Mouse (Mus musculus): ENCODE measurements at regions not wholly inside any gene's neighbourhood (a gene's known extent, or its start where the extent isn't known, plus 50 kb on each side); places are given as distances from the start of the nearest gene placed in this dataset.
"Not testable (repeated sequence)": the region's sequence is repeated elsewhere in the genome, so short reads cannot be mapped to it uniquely, and the experiment has no call there.

DNA sequence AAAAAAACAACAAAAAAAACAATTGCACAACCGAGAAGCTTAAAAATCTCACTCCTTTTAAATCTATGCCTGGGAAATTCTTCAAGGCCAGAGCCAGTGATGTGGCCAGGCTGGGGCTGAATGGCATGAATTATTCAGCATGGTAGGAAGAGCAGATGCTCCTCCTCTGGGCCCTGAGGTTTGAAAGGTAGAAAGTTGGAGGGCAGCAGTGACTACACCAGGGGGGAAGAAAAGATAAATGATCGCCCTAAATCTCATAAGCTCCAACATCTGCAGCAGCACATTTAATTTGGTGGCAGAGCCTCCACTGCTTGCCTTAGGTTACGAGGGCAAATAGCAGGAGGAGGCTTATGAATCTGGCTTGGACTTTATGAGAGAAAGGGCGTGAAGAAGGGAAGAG lies 455.1 kb downstream of the Cbln4 start:
- Histone ChIP-seq H3K9me3 (ENCODE audit: low read length) (0 out of 2 replicates have a peak, but pooled peaks cover 3% of the 10 kb centered on the region), H3K4me3 (replicated peaks; ENCODE audit: low read length) (no peak overlapping the region), H3K27me3 (ENCODE audit: insufficient read depth, low read length) (no peaks in the 10 kb centered on the region), H3K36me3 (ENCODE audit: insufficient read depth, low read length) (no peaks in the 10 kb centered on the region), H3K4me1 (replicated peaks; ENCODE audit: low read depth, low read length) (no peaks in the 10 kb centered on the region)
- TF ChIP-seq NANOG (IDR thresholded peaks at IDR 0.05; ENCODE audit: borderline replicate concordance, low read length): no peak
- TF ChIP-seq POU5F1 (IDR thresholded peaks at IDR 0.05; ENCODE audit: borderline replicate concordance, low read length): no peak

GRCm38 (mm10) chr2:171587635-171588034 lies 455.6 kb downstream of the Cbln4 start:
- Histone ChIP-seq H3K4me3 (replicated peaks; ENCODE audit: low read length) (no peak overlapping the region), H3K4me1 (replicated peaks; ENCODE audit: low read depth, low read length) (no peaks in the 10 kb centered on the region), H3K27me3 (ENCODE audit: insufficient read depth, low read length) (no peaks in the 10 kb centered on the region), H3K9me3 (ENCODE audit: low read length) (0 out of 2 replicates have a peak, but pooled peaks cover 3% of the 10 kb centered on the region), H3K36me3 (ENCODE audit: insufficient read depth, low read length) (no peaks in the 10 kb centered on the region)
- TF ChIP-seq NANOG (IDR thresholded peaks at IDR 0.05; ENCODE audit: borderline replicate concordance, low read length): no peak
- no peak for TF ChIP-seq CTCF (conservative IDR thresholded peaks at IDR 0.05; ENCODE audit: low read length)
- no peak for TF ChIP-seq POU5F1 (IDR thresholded peaks at IDR 0.05; ENCODE audit: borderline replicate concordance, low read length)

DNA sequence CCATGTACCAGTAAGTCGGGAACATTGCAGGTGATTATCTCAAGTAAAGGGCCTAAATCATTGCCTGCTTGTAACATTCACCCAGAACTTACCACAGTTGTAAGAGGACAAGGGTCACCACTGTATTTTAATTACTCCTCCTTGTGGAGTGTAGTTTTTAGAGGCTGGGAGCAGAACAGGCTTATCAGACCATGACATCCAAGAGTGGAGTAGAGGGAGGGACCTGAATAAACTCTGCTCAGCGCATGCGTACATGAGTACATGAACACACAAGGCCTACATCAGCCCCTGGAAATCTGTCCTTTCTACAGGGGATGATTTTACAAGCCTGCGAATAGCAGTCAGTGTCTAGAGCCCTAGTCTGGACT lies 456.4 kb downstream of the Cbln4 start:
- TF ChIP-seq POU5F1 (IDR thresholded peaks at IDR 0.05; ENCODE audit: borderline replicate concordance, low read length) (no peak), CTCF (conservative IDR thresholded peaks at IDR 0.05; ENCODE audit: low read length) (no peak), NANOG (IDR thresholded peaks at IDR 0.05; ENCODE audit: borderline replicate concordance, low read length) (no peak)
- no peaks in the 10 kb centered on the region for H3K27me3 ChIP-seq (ENCODE audit: insufficient read depth, low read length)
- H3K36me3 ChIP-seq (ENCODE audit: insufficient read depth, low read length): no peaks in the 10 kb centered on the region

GRCm38 (mm10) chr2:171586217-171586852 lies 456.9 kb downstream of the Cbln4 start:
- 0 out of 2 replicates have a peak, but pooled peaks cover 3% of the 10 kb centered on the region for H3K9me3 ChIP-seq (ENCODE audit: low read length)
- H3K36me3 ChIP-seq (ENCODE audit: insufficient read depth, low read length): no peaks in the 10 kb centered on the region
- H3K4me1 ChIP-seq (replicated peaks; ENCODE audit: low read depth, low read length): no peaks in the 10 kb centered on the region
- H3K27me3 ChIP-seq (ENCODE audit: insufficient read depth, low read length): no peaks in the 10 kb centered on the region
- TF ChIP-seq NANOG (IDR thresholded peaks at IDR 0.05; ENCODE audit: borderline replicate concordance, low read length): no peak
- TF ChIP-seq POU5F1 (IDR thresholded peaks at IDR 0.05; ENCODE audit: borderline replicate concordance, low read length): no peak
- no peak for TF ChIP-seq CTCF (conservative IDR thresholded peaks at IDR 0.05; ENCODE audit: low read length)
- no peak overlapping the region for H3K4me3 ChIP-seq (replicated peaks; ENCODE audit: low read length)

More for the DNA sequence above, 456.4 kb downstream of the Cbln4 start:
- no peaks in the 10 kb centered on the region for H3K4me1 ChIP-seq (replicated peaks; ENCODE audit: low read depth, low read length)
- 0 out of 2 replicates have a peak, but pooled peaks cover 3% of the 10 kb centered on the region for H3K9me3 ChIP-seq (ENCODE audit: low read length)
- H3K4me3 ChIP-seq (replicated peaks; ENCODE audit: low read length): no peak overlapping the region

- no peaks in the 10 kb centered on the region; the same call in 1 of the 2 replicates for H3K27me3 ChIP-seq (ENCODE audit: insufficient read depth, low read length)
- no peak overlapping the region for H3K4me3 ChIP-seq (replicated peaks; ENCODE audit: low read length)
- peaks cover 21% of the 10 kb centered on the region for H3K4me1 ChIP-seq (replicated peaks; ENCODE audit: low read depth, low read length)
- TF ChIP-seq CTCF (conservative IDR thresholded peaks at IDR 0.05; ENCODE audit: low read length) (no peak), POU5F1 (IDR thresholded peaks at IDR 0.05; ENCODE audit: borderline replicate concordance, low read length) (peak; percentile 14; the same call in 1 of the 2 replicates), NANOG (IDR thresholded peaks at IDR 0.05; ENCODE audit: borderline replicate concordance, low read length) (peak; percentile 96)
- no peaks in the 10 kb centered on the region for H3K36me3 ChIP-seq (ENCODE audit: insufficient read depth, low read length)
- H3K9me3 ChIP-seq (ENCODE audit: low read length): peaks cover 8% of the 10 kb centered on the region
These were observed 468.9 kb downstream of the Cbln4 start for GRCm38 (mm10) chr2:171574360-171574759.

DNA sequence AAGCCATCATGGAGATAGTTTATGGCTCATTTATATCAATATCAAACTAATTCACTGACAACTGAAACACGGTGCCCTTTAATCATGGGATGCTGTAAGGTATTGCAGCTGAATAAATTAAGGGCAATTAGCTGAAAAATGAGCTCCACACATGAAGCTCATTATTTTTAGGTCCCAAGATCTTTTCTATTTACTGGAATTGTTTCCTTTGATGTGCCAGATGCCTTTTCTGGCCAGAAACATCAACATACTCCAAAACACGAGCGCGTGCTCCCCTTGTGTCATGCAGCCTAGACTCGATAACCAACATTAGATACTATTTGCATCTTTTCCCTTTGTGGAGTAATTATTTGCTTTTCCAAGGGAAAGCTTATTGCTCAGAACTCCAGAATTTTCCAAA lies 480.6 kb downstream of the Cbln4 start:
- no peak for TF ChIP-seq CTCF (conservative IDR thresholded peaks at IDR 0.05; ENCODE audit: low read length)
- no peak for TF ChIP-seq POU5F1 (IDR thresholded peaks at IDR 0.05; ENCODE audit: borderline replicate concordance, low read length)
- no peak for TF ChIP-seq NANOG (IDR thresholded peaks at IDR 0.05; ENCODE audit: borderline replicate concordance, low read length)
- no peaks in the 10 kb centered on the region for H3K9me3 ChIP-seq (ENCODE audit: low read length)

DNA sequence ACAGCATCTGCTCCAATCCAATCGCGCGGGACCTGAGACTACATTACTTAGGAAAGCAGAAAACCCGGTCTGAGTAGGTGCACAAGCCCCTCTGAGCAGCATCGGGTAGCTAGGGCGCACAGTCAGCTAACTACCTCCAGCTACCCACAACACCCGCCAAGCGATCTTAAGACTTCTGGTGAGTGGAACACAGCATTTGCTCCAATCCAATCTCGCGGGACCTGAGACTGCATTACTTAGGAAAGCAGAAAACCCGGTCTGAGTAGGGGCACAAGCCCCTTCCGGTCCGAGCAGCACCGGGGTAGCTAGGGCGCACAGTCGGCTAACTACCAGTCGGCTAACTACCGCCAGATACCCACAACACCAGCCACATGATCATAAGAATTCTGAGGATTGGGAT lies 500.5 kb downstream of the Cbln4 start:
- H3K9me3 ChIP-seq (ENCODE audit: low read length); H3K36me3 ChIP-seq (ENCODE audit: insufficient read depth, low read length); H3K4me1 ChIP-seq (replicated peaks; ENCODE audit: low read depth, low read length); H3K27me3 ChIP-seq (ENCODE audit: insufficient read depth, low read length): not testable (repeated sequence)
- H3K4me3 ChIP-seq (replicated peaks; ENCODE audit: low read length): peak overlapping the region; percentile 73

More for the DNA sequence above, 480.6 kb downstream of the Cbln4 start:
- H3K4me3 ChIP-seq (replicated peaks; ENCODE audit: low read length): no peak overlapping the region
- no peaks in the 10 kb centered on the region for H3K4me1 ChIP-seq (replicated peaks; ENCODE audit: low read depth, low read length)
- H3K36me3 ChIP-seq (ENCODE audit: insufficient read depth, low read length): no peaks in the 10 kb centered on the region
- no peaks in the 10 kb centered on the region for H3K27me3 ChIP-seq (ENCODE audit: insufficient read depth, low read length)

DNA sequence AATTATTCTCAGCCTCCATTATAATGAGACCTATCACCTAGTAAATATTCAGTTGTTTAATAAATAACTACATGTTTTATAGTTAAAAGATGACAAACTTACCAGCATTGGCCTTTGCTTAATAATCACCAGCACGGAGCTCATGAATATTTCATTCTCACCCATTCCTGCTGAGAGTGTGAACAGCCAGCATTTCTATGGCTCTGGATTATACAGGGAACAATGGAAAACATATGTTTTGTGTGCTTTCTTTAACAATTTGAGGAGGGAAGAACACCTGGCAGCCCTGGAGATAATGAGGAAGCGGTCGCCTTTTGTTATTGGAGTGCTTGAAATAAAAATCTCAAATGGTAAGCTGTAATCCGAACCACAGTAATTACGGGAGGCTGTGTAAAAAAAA lies 528.4 kb downstream of the Cbln4 start:
- TF ChIP-seq CTCF (conservative IDR thresholded peaks at IDR 0.05; ENCODE audit: low read length) (no peak), NANOG (IDR thresholded peaks at IDR 0.05; ENCODE audit: borderline replicate concordance, low read length) (no peak), POU5F1 (IDR thresholded peaks at IDR 0.05; ENCODE audit: borderline replicate concordance, low read length) (no peak)
- no peaks in the 10 kb centered on the region for H3K9me3 ChIP-seq (ENCODE audit: low read length)
- no peaks in the 10 kb centered on the region for H3K36me3 ChIP-seq (ENCODE audit: insufficient read depth, low read length)
- no peak overlapping the region for H3K4me3 ChIP-seq (replicated peaks; ENCODE audit: low read length)
- H3K4me1 ChIP-seq (replicated peaks; ENCODE audit: low read depth, low read length): no peaks in the 10 kb centered on the region
- no peaks in the 10 kb centered on the region for H3K27me3 ChIP-seq (ENCODE audit: insufficient read depth, low read length)

GRCm38 (mm10) chr2:171496620-171497019 lies 546.6 kb downstream of the Cbln4 start:
- Histone ChIP-seq H3K27me3 (ENCODE audit: insufficient read depth, low read length) (no peaks in the 10 kb centered on the region), H3K9me3 (ENCODE audit: low read length) (peaks cover under 1% of the 10 kb centered on the region), H3K4me3 (replicated peaks; ENCODE audit: low read length) (no peak overlapping the region), H3K4me1 (replicated peaks; ENCODE audit: low read depth, low read length) (no peaks in the 10 kb centered on the region), H3K36me3 (ENCODE audit: insufficient read depth, low read length) (no peaks in the 10 kb centered on the region)
- TF ChIP-seq POU5F1 (IDR thresholded peaks at IDR 0.05; ENCODE audit: borderline replicate concordance, low read length) (no peak), CTCF (conservative IDR thresholded peaks at IDR 0.05; ENCODE audit: low read length) (peak; percentile 38)
